Mouse (Mus musculus): ENCODE data around the gene Gap43. TPM values are rescaled to one million over a fixed set of nuclear protein-coding genes. Genes with fewer than 3 reads are reported as not detected.
"Not testable (repeated sequence)": the region's sequence is repeated elsewhere in the genome, so short reads cannot be mapped to it uniquely, and the experiment has no call there.

The Gap43 gene
- total and polyA plus RNA-seq, 3 experiments: not detected

DNA sequence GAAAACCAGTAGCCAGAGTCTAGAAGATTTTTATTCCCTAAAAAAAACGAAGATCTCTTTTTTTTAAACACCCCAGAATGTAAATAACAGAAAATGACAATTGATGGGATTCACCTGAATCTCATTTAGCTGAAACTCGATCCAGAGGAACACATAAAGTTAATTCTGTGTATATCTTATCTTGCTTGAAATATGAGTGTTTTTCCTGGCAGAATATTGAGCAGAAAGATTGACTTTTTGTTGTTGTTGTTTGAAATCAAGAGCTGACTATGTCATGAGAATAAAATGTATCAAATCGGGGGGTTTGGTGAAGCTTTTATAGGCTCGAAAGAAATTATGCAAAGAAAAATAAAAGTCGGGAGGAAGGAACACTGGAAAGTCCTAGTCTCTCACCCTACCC, 88.2 kb downstream of the Gap43 start:
- Histone ChIP-seq H3K4me1 (ENCODE audit: control insufficient read depth in 1 of 2, insufficient read depth in 2 of 2) (no peaks in the 10 kb centered on the region), H3K4me3 (replicated peaks in 1 of 3; ENCODE audit: low read depth in 2 of 3, low read length in 2 of 3, poor library complexity in 1 of 3) (no peak overlapping the region), H3K9ac (ENCODE audit: insufficient read depth, low read depth) (no peak overlapping the region), H3K27me3 (replicated peaks) (no peaks in the 10 kb centered on the region), H3K4me2 (ENCODE audit: insufficient read depth, low read depth, poor library complexity, severe bottlenecking) (no peak overlapping the region), H3K36me3 (replicated peaks in 1 of 2; ENCODE audit: control insufficient read depth in 1 of 2, insufficient read depth in 1 of 2, low read length in 1 of 2) (no peaks in the 10 kb centered on the region), H3K79me2 (replicated peaks; ENCODE audit: control insufficient read depth, extremely low read depth, insufficient read depth, poor library complexity, severe bottlenecking) (no peaks in the 10 kb centered on the region), H3K9me3 (replicated peaks; ENCODE audit: low read length) (no peaks in the 10 kb centered on the region), H3K27ac (ENCODE audit: insufficient read depth, low read depth) (no peak overlapping the region)
- in situ Hi-C loops (cut with MboI; ENCODE audit: low pct_ligation_motif_present, low pct_unique_long_range_greater_than_20kb, low sequenced_read_pairs): no loop called here
- TF ChIP-seq TCF12 (IDR thresholded peaks at IDR 0.05; ENCODE audit: low read depth, low read length): no peak
- DNase-seq (ENCODE audit: extremely low read depth): no peak
- dilution Hi-C loops (cut with MboI; ENCODE audit: extremely low pct_ligation_motif_present, extremely low pct_unique_long_range_greater_than_20kb, low sequenced_read_pairs): no loop called here

DNA sequence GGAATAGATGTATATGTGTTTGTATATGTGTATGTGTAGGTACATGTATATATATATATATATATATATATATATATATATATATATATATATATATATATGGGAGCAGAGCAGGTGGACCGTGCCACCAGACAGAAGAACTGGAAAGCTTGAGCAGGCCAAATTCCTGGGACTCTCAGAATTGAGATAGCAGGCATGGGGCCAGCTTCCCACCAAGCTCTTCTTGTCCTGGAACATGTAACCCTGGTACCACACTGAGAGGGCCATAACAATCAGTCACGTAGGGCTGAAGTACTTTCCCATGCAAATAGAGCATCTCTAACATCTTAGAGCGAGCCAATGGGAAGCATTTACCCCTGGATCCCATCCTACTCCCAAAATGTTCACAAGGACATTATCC, 96.3 kb downstream of the Gap43 start:
- H3K36me3 ChIP-seq (replicated peaks in 1 of 2; ENCODE audit: control insufficient read depth in 1 of 2, insufficient read depth in 1 of 2, low read length in 1 of 2); H3K27ac ChIP-seq (ENCODE audit: insufficient read depth, low read depth); H3K9me3 ChIP-seq (replicated peaks; ENCODE audit: low read length); dilution Hi-C loops (cut with MboI; ENCODE audit: extremely low pct_ligation_motif_present, extremely low pct_unique_long_range_greater_than_20kb, low sequenced_read_pairs); H3K4me3 ChIP-seq (replicated peaks in 1 of 3; ENCODE audit: low read depth in 2 of 3, low read length in 2 of 3, poor library complexity in 1 of 3); H3K79me2 ChIP-seq (replicated peaks; ENCODE audit: control insufficient read depth, extremely low read depth, insufficient read depth, poor library complexity, severe bottlenecking); H3K9ac ChIP-seq (ENCODE audit: insufficient read depth, low read depth); in situ Hi-C loops (cut with MboI; ENCODE audit: low pct_ligation_motif_present, low pct_unique_long_range_greater_than_20kb, low sequenced_read_pairs); DNase-seq (ENCODE audit: extremely low read depth); H3K4me1 ChIP-seq (ENCODE audit: control insufficient read depth in 1 of 2, insufficient read depth in 2 of 2); H3K4me2 ChIP-seq (ENCODE audit: insufficient read depth, low read depth, poor library complexity, severe bottlenecking); H3K27me3 ChIP-seq (replicated peaks): not testable (repeated sequence)

DNA sequence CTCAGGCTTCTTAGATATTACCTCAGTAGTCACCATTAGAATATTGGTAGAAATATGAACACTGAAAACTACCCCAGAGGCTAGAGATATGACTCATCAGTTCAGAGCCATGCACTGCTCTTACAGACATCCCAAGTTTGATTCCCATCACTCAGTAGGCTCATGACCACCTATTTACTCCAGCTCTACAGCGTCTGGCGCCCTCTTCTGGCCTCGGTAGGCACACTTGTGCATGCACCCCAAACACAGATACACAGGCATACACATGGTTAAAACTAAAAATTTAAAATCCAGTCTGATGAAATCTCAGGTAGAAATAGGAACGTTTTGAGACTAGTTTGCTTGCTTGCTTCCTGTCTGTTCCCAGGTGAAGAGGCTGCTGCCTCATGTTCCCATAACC, 109.1 kb downstream of the Gap43 start:
- DNase-seq (ENCODE audit: extremely low read depth): peak; percentile 11
- H3K9ac ChIP-seq (ENCODE audit: insufficient read depth, low read depth): no peak overlapping the region
- no peaks in the 10 kb centered on the region for H3K4me1 ChIP-seq (ENCODE audit: control insufficient read depth in 1 of 2, insufficient read depth in 2 of 2)
- in situ Hi-C loops (cut with MboI; ENCODE audit: low pct_ligation_motif_present, low pct_unique_long_range_greater_than_20kb, low sequenced_read_pairs) (no loop called here), dilution Hi-C loops (cut with MboI; ENCODE audit: extremely low pct_ligation_motif_present, extremely low pct_unique_long_range_greater_than_20kb, low sequenced_read_pairs) (no loop called here)
- no peak overlapping the region for H3K4me3 ChIP-seq (replicated peaks in 1 of 3; ENCODE audit: low read depth in 2 of 3, low read length in 2 of 3, poor library complexity in 1 of 3)
- no peaks in the 10 kb centered on the region for H3K36me3 ChIP-seq (replicated peaks in 1 of 2; ENCODE audit: control insufficient read depth in 1 of 2, insufficient read depth in 1 of 2, low read length in 1 of 2)
- H3K9me3 ChIP-seq (replicated peaks; ENCODE audit: low read length): no peaks in the 10 kb centered on the region
- H3K27ac ChIP-seq (ENCODE audit: insufficient read depth, low read depth): no peak overlapping the region
- TF ChIP-seq JUND (conservative IDR thresholded peaks at IDR 0.05; ENCODE audit: low read depth, low read length): no peak
- no peak for TF ChIP-seq KAT2A (IDR thresholded peaks at IDR 0.05; ENCODE audit: insufficient replicate concordance, low read length)
- TF ChIP-seq TCF12 (IDR thresholded peaks at IDR 0.05; ENCODE audit: low read depth, low read length): no peak
- peak; percentile 1; the same call in 1 of the 2 replicates for TF ChIP-seq RAD21 (IDR thresholded peaks at IDR 0.05; ENCODE audit: low read depth, low read length)
- no peak for TF ChIP-seq UBTF (IDR thresholded peaks at IDR 0.05; ENCODE audit: low read depth, low read length)
- TF ChIP-seq CTCF (conservative IDR thresholded peaks at IDR 0.05 in 1 of 2, IDR thresholded peaks at IDR 0.05 in 1 of 2; ENCODE audit: low read depth in 2 of 2, low read length in 2 of 2): peak in 1 of 2 experiments; percentile 30; a peak in 2 of 4 replicates
- H3K4me2 ChIP-seq (ENCODE audit: insufficient read depth, low read depth, poor library complexity, severe bottlenecking): no peak overlapping the region
- no peaks in the 10 kb centered on the region for H3K79me2 ChIP-seq (replicated peaks; ENCODE audit: control insufficient read depth, extremely low read depth, insufficient read depth, poor library complexity, severe bottlenecking)
- H3K27me3 ChIP-seq (replicated peaks): no peaks in the 10 kb centered on the region
